Mouse (Mus musculus): ENCODE measurements around the gene Ipp. TPM values are rescaled to one million over a fixed set of nuclear protein-coding genes. Genes with fewer than 3 reads are reported as not detected.

Gene Ipp
- 10 to 100 TPM; 17.3 to 24.5 TPM for polyA plus RNA-seq (2017; shearing (Covaris generic))

GRCm38 (mm10) chr4:116507425-116508218 lies at the start of gene Ipp:
Gene Ipp (plus strand): TSS chr4:116507549.

DNA sequence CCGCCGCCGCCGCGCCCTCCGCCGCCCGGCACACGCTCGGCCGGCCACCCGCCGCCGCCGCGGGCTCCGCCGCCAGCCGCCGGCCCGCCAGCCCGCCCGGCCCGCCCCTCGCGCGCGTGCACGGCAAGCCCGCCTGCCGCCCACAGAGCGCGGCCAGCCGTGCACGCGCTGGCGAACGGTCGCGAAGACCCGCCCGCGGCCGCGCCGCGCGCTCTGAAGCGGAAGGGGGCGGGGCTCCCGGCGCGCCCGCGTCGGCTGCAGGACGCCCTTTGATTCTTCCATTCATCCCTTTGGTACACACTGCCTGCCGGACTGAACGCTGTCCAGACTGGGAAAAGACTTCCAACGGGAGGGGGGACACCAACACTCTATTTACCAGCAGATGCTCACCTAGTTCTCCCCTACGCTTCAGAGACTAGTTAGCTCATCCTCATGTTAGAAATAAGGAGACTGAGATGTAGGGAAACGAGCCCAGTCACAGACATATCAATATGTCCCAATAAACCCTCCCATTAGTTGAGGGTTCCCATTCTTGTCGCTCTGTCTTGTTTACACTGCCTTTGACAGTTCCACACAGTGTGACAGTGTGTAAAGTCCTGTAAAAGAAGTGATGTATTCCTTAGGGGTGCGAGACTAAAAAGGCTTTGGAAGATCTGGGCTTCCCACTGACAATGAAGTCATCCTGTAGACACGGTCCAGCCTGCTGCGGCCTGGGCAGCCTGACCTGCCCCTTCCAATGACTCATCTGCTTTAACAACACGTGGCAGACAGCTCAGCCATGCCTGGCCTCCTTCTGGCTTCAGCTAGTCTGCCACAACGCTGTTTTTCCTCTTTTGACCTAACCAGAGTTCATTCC lies 43.0 kb upstream of the Ipp start, which contains the start of gene Mast2:
Gene Mast2, minus strand, starts transcription at position 58 of the 856 bp plus-strand sequence.

GRCm38 (mm10) chr4:116555413-116556300 lies 48.3 kb downstream of the Ipp start, which contains the start of gene Tmem69:
Gene Tmem69 (minus strand): TSS chr4:116555936.

GRCm38 (mm10) chr4:116557306-116558121 lies 50.2 kb downstream of the Ipp start, which contains the start of gene Gpbp1l1:
Gene Gpbp1l1 (plus strand): TSS chr4:116557658.

Other genes with a start within 250 kb of the Ipp start
- 10 to 100 TPM; 10.7 to 15.2 TPM for gene Mast2, start 43.4 kb upstream of the Ipp start, polyA plus RNA-seq (2017; shearing (Covaris generic))
- gene Tmem69, start 48.4 kb downstream of the Ipp start, polyA plus RNA-seq (2017; shearing (Covaris generic)): 10 to 100 TPM; 15.2 to 18.7 TPM
- gene Gpbp1l1, start 50.1 kb downstream of the Ipp start, polyA plus RNA-seq (2017; shearing (Covaris generic)): 10 to 100 TPM; 43.6 to 55.0 TPM
- gene Ccdc17, start 89.1 kb downstream of the Ipp start, polyA plus RNA-seq (2017; shearing (Covaris generic)): 10 to 100 TPM in 1 of 2 experiments, 1 to 10 TPM in 1; 8.0 to 12.0 TPM
- gene Nasp, start 120.4 kb downstream of the Ipp start, polyA plus RNA-seq (2017; shearing (Covaris generic)): 10 to 100 TPM; 50.5 to 76.9 TPM
- gene Akr1a1, start 144.1 kb downstream of the Ipp start, polyA plus RNA-seq (2017; shearing (Covaris generic)): 100 to 1,000 TPM; 297 to 376 TPM
- 100 to 1,000 TPM; 622 to 762 TPM for gene Prdx1, start 178.0 kb downstream of the Ipp start, polyA plus RNA-seq (2017; shearing (Covaris generic))
- gene Mmachc, start 200.9 kb downstream of the Ipp start, polyA plus RNA-seq (2017; shearing (Covaris generic)): 1 to 10 TPM; 4.0 to 8.7 TPM
- 1 to 10 TPM; 7.5 to 7.7 TPM for gene Ccdc163, start 201.0 kb downstream of the Ipp start, polyA plus RNA-seq (2017; shearing (Covaris generic))
- 1 to 10 TPM; 4.7 to 6.6 TPM for gene Tesk2, start 213.4 kb downstream of the Ipp start, polyA plus RNA-seq (2017; shearing (Covaris generic))